Mouse (Mus musculus) left cerebral cortex, adult 11 months (tissue): Measurements from ENCODE around the gene Wnt3.

Source experiments
- DNase-seq: peaks from one replicate; pipeline ENCODE4 v3.0.0; 2022; ENCODE audit warnings: low spot score

Wnt3 gene

DNA sequence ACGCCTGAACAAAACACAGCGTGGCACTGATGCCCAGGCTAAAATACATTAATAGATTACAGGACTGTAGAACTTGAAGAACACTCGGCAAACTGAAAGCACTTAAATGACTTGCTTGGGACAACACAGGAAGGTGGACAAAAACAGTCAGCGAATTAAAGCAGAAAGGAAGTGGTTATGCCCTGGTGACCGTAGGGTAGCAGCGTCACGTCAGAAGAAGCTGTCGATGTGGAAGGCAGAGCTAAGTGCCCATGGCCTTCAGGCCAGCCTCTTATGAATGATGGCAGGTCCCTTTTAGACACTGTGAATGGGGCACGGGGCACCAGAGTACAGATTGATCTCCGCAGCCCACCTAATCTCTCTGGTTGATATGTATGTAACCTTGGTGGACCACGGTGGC, 74.3 kb downstream of the Wnt3 start:
- DNase-seq, result no peak

- no peak for DNase-seq
Observed at GRCm38 (mm10) chr11:103852590-103853283, 78.8 kb downstream of the Wnt3 start.

DNA sequence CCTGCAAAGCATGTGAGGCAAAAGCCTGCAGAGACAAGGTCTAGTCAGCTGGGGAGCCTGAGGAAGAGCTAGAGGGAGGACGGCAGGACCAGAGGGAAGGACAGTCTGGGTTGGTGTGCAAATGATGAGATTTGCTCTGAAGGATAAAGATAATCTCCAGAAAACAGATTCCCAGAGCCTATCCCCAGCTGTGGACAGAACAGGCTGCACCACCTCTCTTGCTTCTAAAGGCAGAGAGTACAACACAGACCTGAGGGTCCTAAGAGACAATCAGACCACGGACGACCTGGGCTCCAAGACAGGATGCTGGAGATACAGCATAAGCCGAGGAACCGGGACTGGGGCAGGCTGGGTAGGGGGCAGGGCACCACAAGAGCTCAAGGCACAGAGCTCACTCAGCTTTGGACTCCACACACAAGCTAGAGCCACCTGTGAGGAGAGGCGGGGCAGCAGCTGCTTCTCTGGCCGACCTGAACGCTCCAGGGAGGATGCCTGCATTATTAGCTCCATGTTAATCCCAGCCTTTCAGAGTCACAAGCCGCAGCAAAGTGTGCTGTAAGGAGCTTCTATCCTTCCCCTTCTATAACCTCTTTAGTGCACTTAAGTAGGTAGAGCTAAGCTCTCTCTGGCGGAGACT, 79.5 kb downstream of the Wnt3 start:
- DNase-seq, result no peak

DNA sequence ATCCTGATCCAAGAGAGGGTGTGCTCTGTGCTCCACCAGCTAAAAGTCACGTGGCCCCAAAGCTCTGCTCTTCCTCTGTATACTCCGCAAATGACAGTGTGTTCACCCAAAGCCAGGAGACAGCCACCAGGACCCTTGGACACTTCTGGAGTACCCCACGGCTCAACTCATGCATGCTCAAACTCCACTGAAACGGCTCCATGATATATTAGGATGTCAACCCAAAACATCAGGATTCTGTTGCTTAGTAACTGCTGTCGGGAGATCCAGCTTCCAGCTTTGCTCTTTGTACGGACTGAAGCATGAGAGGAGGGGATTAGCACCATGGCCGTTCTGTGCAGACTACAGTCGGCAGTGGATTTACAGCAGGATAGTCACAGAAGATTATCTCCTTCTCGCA, 80.3 kb downstream of the Wnt3 start:
- DNase-seq, result no peak

DNA sequence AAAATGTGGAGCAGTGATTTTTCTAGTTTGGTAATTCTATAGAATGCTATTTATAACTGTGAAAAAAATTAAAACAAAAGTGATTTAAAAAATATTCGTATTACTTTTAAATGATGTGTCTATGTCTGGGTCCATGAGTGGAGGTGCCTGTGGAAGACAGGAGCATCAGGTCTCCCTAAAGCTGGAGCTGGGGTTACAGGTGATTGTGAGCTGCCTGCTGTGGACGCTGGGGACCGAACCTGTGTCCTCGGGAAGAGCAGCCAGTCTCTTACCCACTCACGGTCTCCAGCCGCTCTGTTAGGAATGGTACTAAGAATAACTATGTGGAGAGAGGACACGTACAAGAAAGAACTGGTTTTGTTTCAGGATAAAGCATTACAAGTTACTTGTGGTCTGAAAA, 82.7 kb downstream of the Wnt3 start:
- no peak for DNase-seq

DNA sequence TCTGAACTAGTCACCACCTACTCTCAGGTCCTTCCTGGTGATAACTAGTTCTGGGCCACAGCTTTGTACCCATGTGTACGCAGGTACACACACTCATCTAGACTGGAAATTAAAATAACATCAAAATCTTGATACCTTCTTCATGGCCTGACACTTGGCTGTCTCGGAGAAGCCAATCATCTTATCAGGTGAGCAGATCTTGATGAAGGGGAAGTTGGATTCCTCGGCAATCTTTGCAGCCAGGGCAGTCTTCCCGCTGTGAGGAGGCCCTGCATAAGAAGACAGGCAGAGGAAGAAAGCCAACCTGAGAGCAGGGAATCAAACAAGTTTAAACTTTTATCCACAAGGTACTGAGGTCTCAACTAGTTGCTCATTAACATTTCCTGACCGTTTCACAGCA, 84.8 kb downstream of the Wnt3 start:
- no peak for DNase-seq

- DNase-seq, result no peak
Observed at GRCm38 (mm10) chr11:103859933-103860610, 86.1 kb downstream of the Wnt3 start.

GRCm38 (mm10) chr11:103862951-103863350, 89.0 kb downstream of the Wnt3 start:
- no peak for DNase-seq

DNA sequence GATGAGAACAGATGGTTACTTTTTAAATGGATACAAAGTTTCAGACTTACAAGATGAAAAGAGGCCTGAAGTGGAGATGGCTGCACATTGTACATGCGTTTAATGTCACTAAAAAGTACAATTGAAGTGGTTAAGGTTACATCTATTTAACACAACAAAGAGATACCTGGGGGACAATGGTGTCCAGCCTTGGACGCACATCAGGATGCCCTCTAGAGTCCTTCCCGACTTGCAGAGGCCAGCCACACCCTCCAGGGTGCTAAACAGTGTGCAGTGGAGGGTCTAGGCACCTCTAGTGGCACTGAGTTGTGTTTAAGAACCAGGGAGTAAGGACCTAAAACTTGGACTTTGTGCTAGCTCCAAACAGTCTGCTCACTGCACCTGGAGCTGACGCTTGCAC, 90.5 kb downstream of the Wnt3 start:
- DNase-seq, result no peak

GRCm38 (mm10) chr11:103865346-103865745, 91.4 kb downstream of the Wnt3 start:
- DNase-seq, result no peak
